In the genomic region with DNA sequence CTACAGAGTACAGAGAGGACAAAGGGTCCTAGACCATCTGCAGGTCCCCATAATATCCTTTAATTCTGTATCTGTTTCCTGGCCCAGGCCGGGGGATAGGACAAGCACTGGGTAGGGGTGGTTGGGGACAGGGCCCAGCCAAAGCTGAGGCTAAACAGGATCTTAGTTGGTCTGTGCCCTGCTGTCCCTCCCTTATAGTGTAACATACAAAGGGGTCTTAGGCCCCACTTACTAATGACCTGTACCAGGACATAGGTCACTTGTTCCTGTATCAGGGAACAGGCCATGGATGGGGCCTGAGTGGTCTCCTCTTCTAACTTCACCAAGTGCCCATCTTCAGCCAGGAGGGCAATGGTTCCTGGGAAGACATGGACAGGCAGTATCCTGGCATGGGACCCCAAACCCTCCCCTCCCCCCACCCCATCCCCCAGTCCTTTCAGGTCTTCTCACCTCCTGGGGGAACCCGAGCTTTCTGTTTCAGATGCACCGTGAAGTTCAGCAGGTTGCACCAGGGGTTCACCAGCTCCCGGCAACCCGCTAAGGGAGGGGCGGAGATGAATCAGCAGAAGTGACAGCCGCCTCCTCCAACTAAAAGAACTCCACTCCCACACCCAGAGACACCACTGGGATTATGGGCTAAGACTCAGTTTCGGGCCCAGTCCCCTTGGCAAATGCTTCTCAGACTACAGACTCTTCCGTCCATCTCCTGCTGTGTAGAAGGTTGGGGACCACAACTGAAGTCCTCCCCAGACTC, we compare ENCODE assay signal across 14 mouse cellular contexts. TPM values are rescaled to one million over a fixed set of nuclear protein-coding genes. Genes with fewer than 3 reads are reported as not detected.
A peak's percentile ranks its signal among the peaks of the same experiment; 100 is the strongest.
DNase-seq lines count a peak whose midpoint lies in the region; ATAC-seq and TF ChIP-seq lines count a peak whose summit lies in the region.
"Had no signal": no experiment of that assay in that cellular context is flagged by ENCODE, and none has a peak within 500 bp of the region (broad histone marks: within the 10 kb centered on the region; RNA-seq: fewer than 3 reads in every experiment).

No protein-coding gene starts in this region.

- TF ChIP-seq EP300 in ES-Bruce4 (IDR thresholded peaks at IDR 0.05; ENCODE audit: insufficient read depth, low read depth, low read length), result peak; percentile 93
- no peak for TF ChIP-seq EP300 in heart, adult 2 months (IDR thresholded peaks at IDR 0.05; ENCODE audit: insufficient read depth, low read depth, low read length)

- H3K4me1 ChIP-seq in heart, embryonic 11.5 days (ENCODE audit: control insufficient read depth, insufficient read depth, low read length), result peaks cover 13% of the 10 kb centered on the region
- peaks cover 4% of the 10 kb centered on the region for H3K4me1 ChIP-seq in ES-Bruce4 (ENCODE audit: control insufficient read depth, insufficient read depth, low read length)
- H3K4me1 ChIP-seq in liver, embryonic 16.5 days (ENCODE audit: control insufficient read depth, low read depth, low read length), result peaks cover 43% of the 10 kb centered on the region
- H3K4me1 ChIP-seq in heart, adult 2 months (ENCODE audit: control insufficient read depth, insufficient read depth, low read length), result peaks cover 6% of the 10 kb centered on the region

- H3K4me3 ChIP-seq in heart, embryonic 11.5 days (ENCODE audit: low read depth, low read length), result peak overlapping the region; percentile 15
- H3K4me3 ChIP-seq in ES-Bruce4 (ENCODE audit: low read depth, low read length), result peak overlapping the region; percentile 31
- peak overlapping the region; percentile 84 for H3K4me3 ChIP-seq in liver, embryonic 16.5 days (ENCODE audit: low read depth, low read length)
- H3K4me3 ChIP-seq in heart, adult 2 months, result no peak overlapping the region
- H3K4me3 ChIP-seq: embryonic facial prominence, embryonic 12.5 days had no signal

- TF ChIP-seq POLR2A in ES-Bruce4 (IDR thresholded peaks at IDR 0.05; ENCODE audit: insufficient read depth, low read length), result no peak
- no peak for TF ChIP-seq POLR2A in heart, adult 2 months (IDR thresholded peaks at IDR 0.05; ENCODE audit: insufficient read depth, low read depth, low read length)

- H3K27ac ChIP-seq in heart, embryonic 11.5 days (ENCODE audit: low read depth, low read length), result 0 out of 2 replicates have a peak overlapping the region, but pooled peaks have one; percentile 29
- H3K27ac ChIP-seq in ES-Bruce4 (ENCODE audit: insufficient read depth, low read length), result peak overlapping the region; percentile 87
- peak overlapping the region; percentile 87 for H3K27ac ChIP-seq in liver, embryonic 16.5 days (ENCODE audit: low read length)
- H3K27ac ChIP-seq in heart, adult 2 months, result no peak overlapping the region
- H3K27ac ChIP-seq: embryonic facial prominence, embryonic 12.5 days; hindbrain, postnatal 0 days had no signal

- intact Hi-C loops in heart, adult 2 months (cut with DNase I), result no loop called here

- H3K4me2 ChIP-seq in heart, embryonic 11.5 days, result peak overlapping the region; percentile 30
- H3K4me2 ChIP-seq in liver, embryonic 16.5 days (ENCODE audit: low read depth, low read length), result peak overlapping the region; percentile 52
- H3K4me2 ChIP-seq: embryonic facial prominence, embryonic 12.5 days had no signal

- no peaks in the 10 kb centered on the region for H3K36me3 ChIP-seq in heart, embryonic 11.5 days (ENCODE audit: control insufficient read depth, insufficient read depth, low read length)
- peaks cover 12% of the 10 kb centered on the region; the same call in 1 of the 2 replicates for H3K36me3 ChIP-seq in ES-Bruce4 (ENCODE audit: control insufficient read depth, insufficient read depth, low read length, poor library complexity, severe bottlenecking)
- peaks cover 8% of the 10 kb centered on the region; the same call in 1 of the 2 replicates for H3K36me3 ChIP-seq in liver, embryonic 16.5 days (ENCODE audit: control insufficient read depth, insufficient read depth)
- H3K36me3 ChIP-seq in heart, adult 2 months (ENCODE audit: control insufficient read depth, insufficient read depth, low read length), result no peaks in the 10 kb centered on the region
- H3K36me3 ChIP-seq: embryonic facial prominence, embryonic 12.5 days had no signal

- no peak for DNase-seq in heart, adult 8-10 months (ENCODE audit: low spot score)
- peak; percentile 76 for DNase-seq in brain, adult 2 months (ENCODE audit: low read depth, low spot score)
- DNase-seq in layer of hippocampus, postnatal 36 days, result no peak
- DNase-seq in lung, postnatal 14 days, result no peak
- DNase-seq in heart, adult 2 months, result no peak
- DNase-seq: cerebellum, adult 11-12 months; gastrocnemius, postnatal 14 days had no signal

- no peaks in the 10 kb centered on the region for H3K79me2 ChIP-seq in heart, adult 2 months (replicated peaks; ENCODE audit: control insufficient read depth, insufficient read depth, low read length)

- WGBS in heart, embryonic 11.5 days (ENCODE audit: insufficient replicate concordance), result 39% methylated on average over 9 of the region's 9 CpGs
- WGBS in liver, embryonic 16.5 days (ENCODE audit: insufficient replicate concordance), result 24% methylated on average over 9 of the region's 9 CpGs
- 71% methylated on average over 9 of the region's 9 CpGs for WGBS in heart, adult 2 months

- TF ChIP-seq CTCF in ES-Bruce4 (IDR thresholded peaks at IDR 0.05; ENCODE audit: low read depth, low read length), result no peak
- no peak for TF ChIP-seq CTCF in heart, adult 2 months (IDR thresholded peaks at IDR 0.05)

- no peak overlapping the region for H3K9ac ChIP-seq in heart, embryonic 11.5 days (ENCODE audit: low read depth, low read length)
- H3K9ac ChIP-seq in ES-Bruce4 (ENCODE audit: low read depth, poor library complexity, severe bottlenecking), result peak overlapping the region; percentile 28
- peak overlapping the region; percentile 75 for H3K9ac ChIP-seq in liver, embryonic 16.5 days (ENCODE audit: low read depth, low read length)
- no peak overlapping the region for H3K9ac ChIP-seq in heart, adult 2 months (ENCODE audit: low read depth, low read length)
- H3K9ac ChIP-seq: embryonic facial prominence, embryonic 12.5 days had no signal

- peaks cover 6% of the 10 kb centered on the region; the same call in 1 of the 2 replicates for H3K27me3 ChIP-seq in heart, embryonic 11.5 days (ENCODE audit: control insufficient read depth, insufficient read depth, low read length)
- no peaks in the 10 kb centered on the region for H3K27me3 ChIP-seq in ES-Bruce4 (ENCODE audit: control insufficient read depth, insufficient read depth, low read length, poor library complexity, severe bottlenecking)
- H3K27me3 ChIP-seq in liver, embryonic 16.5 days (ENCODE audit: control insufficient read depth, insufficient read depth, low read depth, low read length), result no peaks in the 10 kb centered on the region
- no peaks in the 10 kb centered on the region for H3K27me3 ChIP-seq in heart, adult 2 months (ENCODE audit: control insufficient read depth, insufficient read depth, low read length)
- H3K27me3 ChIP-seq: Patski had no signal

- no peaks in the 10 kb centered on the region for H3K9me3 ChIP-seq in heart, embryonic 11.5 days (replicated peaks; ENCODE audit: control insufficient read depth, low read length)
- H3K9me3 ChIP-seq in ES-Bruce4 (replicated peaks; ENCODE audit: control insufficient read depth, insufficient read depth, low read length, poor library complexity, severe bottlenecking), result no peaks in the 10 kb centered on the region
- no peaks in the 10 kb centered on the region for H3K9me3 ChIP-seq in liver, embryonic 16.5 days (replicated peaks; ENCODE audit: control insufficient read depth, low read length)
- H3K9me3 ChIP-seq: embryonic facial prominence, embryonic 12.5 days had no signal

- peak; percentile 58 for ATAC-seq in heart, embryonic 11.5 days (replicated peaks; ENCODE audit: insufficient number of reproducible peaks, low FRiP score, low TSS enrichment)
- peak; percentile 76 for ATAC-seq in liver, embryonic 16.5 days (ENCODE audit: low read depth)
- ATAC-seq: hindbrain, postnatal 0 days; Patski had no signal

RNA-seq across cellular contexts. Expression of a gene that starts 0.8 kb away (rescaled TPM):
- polyA plus RNA-seq in heart, embryonic 11.5 days (2014; fragmentation: Nextera tagmentation; extraction: Ambion mirVana), result 2.3 and 2.8 TPM in 2 replicates
- total RNA-seq in heart, adult 8-10 months (2022), result not detected
- 0.66 and 0.91 TPM in 2 replicates for polyA plus RNA-seq in ES-Bruce4 (2011; ENCODE audit: insufficient read depth, insufficient read length, low read depth, missing spikeins)
- 24.3 and 26.4 TPM in 2 replicates for polyA plus RNA-seq in liver, embryonic 16.5 days (2015; fragmentation: Nextera tagmentation; extraction: Ambion mirVana)
- total RNA-seq in layer of hippocampus, postnatal 36 days (2021), result under 1 TPM in 1 of 2 experiments, not detected in 1; 0.52 TPM
- not detected for total RNA-seq in heart, adult 2 months (2021)
- 0.76 TPM in 1 of 2 replicates, not detected in the other for polyA plus RNA-seq in heart, adult 2 months (2012; rRNA removed)
- total RNA-seq: gastrocnemius, postnatal 14 days had no signal

RNA-seq across cellular contexts. Expression of a gene that starts 3.2 kb away (rescaled TPM):
- polyA plus RNA-seq in heart, embryonic 11.5 days (2014; fragmentation: Nextera tagmentation; extraction: Ambion mirVana), result 0.89 and 0.92 TPM in 2 replicates
- not detected for total RNA-seq in heart, adult 8-10 months (2022)
- polyA plus RNA-seq in ES-Bruce4 (2011; ENCODE audit: insufficient read depth, insufficient read length, low read depth, missing spikeins), result 1.2 TPM in 1 of 2 replicates, not detected in the other
- 15.0 and 17.5 TPM in 2 replicates for polyA plus RNA-seq in liver, embryonic 16.5 days (2015; fragmentation: Nextera tagmentation; extraction: Ambion mirVana)
- not detected for total RNA-seq in layer of hippocampus, postnatal 36 days (2021)
- total RNA-seq in heart, adult 2 months (2021), result not detected
- polyA plus RNA-seq in heart, adult 2 months (2012; rRNA removed), result 1.1 and 5.9 TPM in 2 replicates
- total RNA-seq: gastrocnemius, postnatal 14 days; hindbrain, postnatal 0 days; layer of hippocampus, adult 18-20 months had no signal
- polyA plus RNA-seq: Patski had no signal

RNA-seq across cellular contexts. Expression of a gene that starts 3.4 kb away (rescaled TPM):
- 17.5 and 26.0 TPM in 2 replicates for polyA plus RNA-seq in heart, embryonic 11.5 days (2014; fragmentation: Nextera tagmentation; extraction: Ambion mirVana)
- 1 to 10 TPM; 4.1 to 7.8 (median 4.6) TPM for total RNA-seq in heart, adult 8-10 months (2022)
- 23.1 and 27.9 TPM in 2 replicates for polyA plus RNA-seq in ES-Bruce4 (2011; ENCODE audit: insufficient read depth, insufficient read length, low read depth, missing spikeins)
- polyA plus RNA-seq in liver, embryonic 16.5 days (2015; fragmentation: Nextera tagmentation; extraction: Ambion mirVana), result 2.1 and 2.7 TPM in 2 replicates
- total RNA-seq in layer of hippocampus, postnatal 36 days (2021), result under 1 TPM; 0.81 to 0.95 TPM
- total RNA-seq in heart, adult 2 months (2021), result 1 to 10 TPM; 4.7 to 5.4 TPM
- 15.6 and 15.7 TPM in 2 replicates for polyA plus RNA-seq in heart, adult 2 months (2012; rRNA removed)

RNA-seq across cellular contexts. Expression of a gene that starts 6.7 kb away (rescaled TPM):
- polyA plus RNA-seq in heart, embryonic 11.5 days (2014; fragmentation: Nextera tagmentation; extraction: Ambion mirVana), result 414 and 441 TPM in 2 replicates
- total RNA-seq in heart, adult 8-10 months (2022), result 1,000 to 10,000 TPM; 1,724 to 2,176 (median 1,900) TPM
- 405 and 450 TPM in 2 replicates for polyA plus RNA-seq in ES-Bruce4 (2011; ENCODE audit: insufficient read depth, insufficient read length, low read depth, missing spikeins)
- polyA plus RNA-seq in liver, embryonic 16.5 days (2015; fragmentation: Nextera tagmentation; extraction: Ambion mirVana), result 125 and 137 TPM in 2 replicates
- total RNA-seq in layer of hippocampus, postnatal 36 days (2021), result 100 to 1,000 TPM; 339 TPM
- total RNA-seq in heart, adult 2 months (2021), result 1,000 to 10,000 TPM; 1,811 to 2,042 TPM
- 1,155 and 2,061 TPM in 2 replicates for polyA plus RNA-seq in heart, adult 2 months (2012; rRNA removed)

RNA-seq across cellular contexts. Expression of a gene that starts 14.7 kb away (rescaled TPM):
- 0.18 TPM in 1 of 2 replicates, not detected in the other for polyA plus RNA-seq in heart, embryonic 11.5 days (2014; fragmentation: Nextera tagmentation; extraction: Ambion mirVana)
- not detected for total RNA-seq in heart, adult 8-10 months (2022)
- 0.38 and 0.43 TPM in 2 replicates for polyA plus RNA-seq in ES-Bruce4 (2011; ENCODE audit: insufficient read depth, insufficient read length, low read depth, missing spikeins)
- polyA plus RNA-seq in liver, embryonic 16.5 days (2015; fragmentation: Nextera tagmentation; extraction: Ambion mirVana), result 0.06 and 0.14 TPM in 2 replicates
- total RNA-seq in layer of hippocampus, postnatal 36 days (2021), result under 1 TPM; 0.13 to 0.35 TPM
- not detected for total RNA-seq in heart, adult 2 months (2021)
- not detected in 2 replicates for polyA plus RNA-seq in heart, adult 2 months (2012; rRNA removed)
- total RNA-seq: gastrocnemius, postnatal 14 days; hindbrain, postnatal 0 days had no signal
- polyA plus RNA-seq: embryonic facial prominence, embryonic 12.5 days; hindbrain, postnatal 0 days; Patski had no signal

Comparison
In these comparisons a context has a peak if more than half of its experiments do, and no peak if none do; other contexts are left out.
1. H3K9ac ChIP-seq: peak in ES-Bruce4 (single experiment) and liver, embryonic 16.5 days (single experiment); none in heart, embryonic 11.5 days (single experiment) and heart, adult 2 months (single experiment).